Mouse (Mus musculus): ENCODE data around the gene Vasn.
A peak's percentile ranks its signal among the peaks of the same experiment; 100 is the strongest.
"Not testable (repeated sequence)": the region's sequence is repeated elsewhere in the genome, so short reads cannot be mapped to it uniquely, and the experiment has no call there.

Vasn gene

GRCm38 (mm10) chr16:4670317-4670716, 30.6 kb downstream of the Vasn start:
- no peak for DNase-seq (ENCODE audit: low spot score)

GRCm38 (mm10) chr16:4674091-4674490, 34.4 kb downstream of the Vasn start:
- no peak for DNase-seq (ENCODE audit: low spot score)

GRCm38 (mm10) chr16:4676836-4677235, 37.1 kb downstream of the Vasn start:
- DNase-seq (ENCODE audit: low spot score), result no peak

- no peak for DNase-seq (ENCODE audit: low spot score)
Measured at GRCm38 (mm10) chr16:4678080-4678479, 38.3 kb downstream of the Vasn start.

GRCm38 (mm10) chr16:4679121-4680018, 39.6 kb downstream of the Vasn start, which contains the start of gene Coro7:
Gene Coro7 (minus strand): TSS chr16:4679777.
- peak; percentile 95 for DNase-seq (ENCODE audit: low spot score)

GRCm38 (mm10) chr16:4680922-4681455, 41.2 kb downstream of the Vasn start:
- DNase-seq (ENCODE audit: low spot score), result not testable (repeated sequence)

GRCm38 (mm10) chr16:4682628-4683179, 43.0 kb downstream of the Vasn start:
- DNase-seq (ENCODE audit: low spot score), result no peak

- DNase-seq (ENCODE audit: low spot score), result no peak
Measured at GRCm38 (mm10) chr16:4683193-4683580, 43.4 kb downstream of the Vasn start.

- peak; percentile 98 for DNase-seq (ENCODE audit: low spot score)
Measured at GRCm38 (mm10) chr16:4683581-4684456, 44.1 kb downstream of the Vasn start.

GRCm38 (mm10) chr16:4684457-4684791, 44.7 kb downstream of the Vasn start:
- DNase-seq (ENCODE audit: low spot score), result no peak

GRCm38 (mm10) chr16:4689371-4689770, 49.6 kb downstream of the Vasn start:
- not testable (repeated sequence) for DNase-seq (ENCODE audit: low spot score)

Data from retina, embryonic 14.5 days (tissue).